Comparison of ENCODE assay signal across 8 mouse cellular contexts in the genomic region with DNA sequence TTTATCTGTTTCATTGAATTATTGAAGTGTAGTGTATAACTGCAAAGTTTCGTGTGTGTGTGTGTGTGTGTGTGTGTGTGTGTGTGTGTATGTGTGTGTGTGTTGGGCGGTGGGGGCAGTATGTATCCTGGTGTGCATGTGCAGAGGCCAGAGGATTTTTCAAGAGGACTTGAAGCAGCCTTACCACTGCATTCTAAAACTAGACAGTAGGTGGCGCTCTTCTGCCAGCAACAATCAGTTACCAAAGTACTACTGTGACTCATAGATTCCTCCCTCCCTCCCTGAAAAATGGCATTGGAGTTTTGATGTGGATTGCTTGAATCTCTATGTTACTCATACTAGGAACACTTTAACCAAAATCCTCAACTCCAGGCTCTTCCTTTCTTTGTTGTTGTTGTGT. TPM values are rescaled to one million over a fixed set of nuclear protein-coding genes. Genes with fewer than 3 reads are reported as not detected.
DNase-seq lines count a peak whose midpoint lies in the region; ATAC-seq lines count a peak whose summit lies in the region.

No protein-coding gene starts in this region.

- peaks cover 24% of the 10 kb centered on the region for H3K36me3 ChIP-seq in forebrain, embryonic 16.5 days (ENCODE audit: control insufficient read depth, insufficient read depth)
- H3K36me3 ChIP-seq in hindbrain, embryonic 14.5 days (replicated peaks; ENCODE audit: control insufficient read depth, insufficient read depth): peaks cover 58% of the 10 kb centered on the region

- ATAC-seq in forebrain, embryonic 16.5 days: peak; percentile 52; the same call in 1 of the 2 replicates
- peak; percentile 43; the same call in 1 of the 2 replicates for ATAC-seq in hindbrain, embryonic 14.5 days (ENCODE audit: low FRiP score)

- H3K27ac ChIP-seq in forebrain, embryonic 16.5 days (ENCODE audit: low read length): no peak overlapping the region
- H3K27ac ChIP-seq in hindbrain, embryonic 14.5 days: no peak overlapping the region

- 19% methylated on average over 3 of the region's 3 CpGs for WGBS in forebrain, embryonic 16.5 days
- WGBS in hindbrain, embryonic 14.5 days: 26% methylated on average over 3 of the region's 3 CpGs

- no peaks in the 10 kb centered on the region for H3K27me3 ChIP-seq in forebrain, embryonic 16.5 days (replicated peaks; ENCODE audit: control insufficient read depth, insufficient read depth, low read length)
- no peaks in the 10 kb centered on the region for H3K27me3 ChIP-seq in hindbrain, embryonic 14.5 days (ENCODE audit: control insufficient read depth, insufficient read depth, low read length)

- H3K9me3 ChIP-seq in forebrain, embryonic 16.5 days (ENCODE audit: control insufficient read depth, low read length): no peaks in the 10 kb centered on the region
- no peaks in the 10 kb centered on the region for H3K9me3 ChIP-seq in hindbrain, embryonic 14.5 days (ENCODE audit: control insufficient read depth, low read length)

- DNase-seq in NIH3T3 (ENCODE audit: low read depth): peak; percentile 95
- DNase-seq in c-Kit-positive CD71-positive TER-119-negative erythroid progenitor cells, embryonic 14.5 days (ENCODE audit: low read depth): peak; percentile 86
- DNase-seq in hindbrain, embryonic 14.5 days (ENCODE audit: low spot score): peak; percentile 86
- peak; percentile 78 to 81 for DNase-seq in layer of hippocampus, postnatal 10 days (ENCODE audit: low spot score in 2 of 2)
- peak; percentile 82 for DNase-seq in lung, postnatal 14 days
- DNase-seq in right cerebral cortex, postnatal 36 days (ENCODE audit: low spot score in 2 of 2): peak; percentile 75 to 85
- peak; percentile 73 for DNase-seq in yolk sac, embryonic 10.5 days (ENCODE audit: low spot score)

- H3K4me2 ChIP-seq in forebrain, embryonic 16.5 days (ENCODE audit: low read length): no peak overlapping the region
- no peak overlapping the region for H3K4me2 ChIP-seq in hindbrain, embryonic 14.5 days (replicated peaks)

- H3K9ac ChIP-seq in forebrain, embryonic 16.5 days (replicated peaks; ENCODE audit: low read depth, low read length): no peak overlapping the region
- no peak overlapping the region for H3K9ac ChIP-seq in hindbrain, embryonic 14.5 days

- H3K4me1 ChIP-seq in forebrain, embryonic 16.5 days (replicated peaks; ENCODE audit: control insufficient read depth, insufficient read depth, low read length): no peaks in the 10 kb centered on the region
- no peaks in the 10 kb centered on the region for H3K4me1 ChIP-seq in hindbrain, embryonic 14.5 days (replicated peaks; ENCODE audit: control insufficient read depth, insufficient read depth, low read length)

- no peak overlapping the region for H3K4me3 ChIP-seq in forebrain, embryonic 16.5 days (replicated peaks; ENCODE audit: low read length)
- H3K4me3 ChIP-seq in hindbrain, embryonic 14.5 days (replicated peaks; ENCODE audit: low read length): no peak overlapping the region

RNA-seq across cellular contexts. Expression of a gene that starts 8.1 kb away (rescaled TPM):
- polyA plus RNA-seq in forebrain, embryonic 16.5 days (2015; fragmentation: Nextera tagmentation; extraction: Ambion mirVana): 102 and 103 TPM in 2 replicates
- 86.9 and 98.4 TPM in 2 replicates for polyA plus RNA-seq in hindbrain, embryonic 14.5 days (2014; fragmentation: Nextera tagmentation; extraction: Ambion mirVana)
- total RNA-seq in layer of hippocampus, postnatal 10 days (2021): 10 to 100 TPM; 30.3 to 34.9 TPM

RNA-seq across cellular contexts. Expression of a gene that starts 11.2 kb away (rescaled TPM):
- 12.8 and 14.9 TPM in 2 replicates for polyA plus RNA-seq in forebrain, embryonic 16.5 days (2015; fragmentation: Nextera tagmentation; extraction: Ambion mirVana)
- polyA plus RNA-seq in hindbrain, embryonic 14.5 days (2014; fragmentation: Nextera tagmentation; extraction: Ambion mirVana): 12.5 and 15.5 TPM in 2 replicates
- 10 to 100 TPM; 17.5 to 18.5 TPM for total RNA-seq in layer of hippocampus, postnatal 10 days (2021)

RNA-seq across cellular contexts. Expression of a gene that starts 19.8 kb away (rescaled TPM):
- polyA plus RNA-seq in forebrain, embryonic 16.5 days (2015; fragmentation: Nextera tagmentation; extraction: Ambion mirVana): 1.3 and 1.5 TPM in 2 replicates
- polyA plus RNA-seq in hindbrain, embryonic 14.5 days (2014; fragmentation: Nextera tagmentation; extraction: Ambion mirVana): 1.5 and 2.4 TPM in 2 replicates
- under 1 TPM; 0.85 to 0.94 TPM for total RNA-seq in layer of hippocampus, postnatal 10 days (2021)

RNA-seq across cellular contexts. Expression of a gene that starts 19.9 kb away (rescaled TPM):
- 0.60 and 0.75 TPM in 2 replicates for polyA plus RNA-seq in forebrain, embryonic 16.5 days (2015; fragmentation: Nextera tagmentation; extraction: Ambion mirVana)
- polyA plus RNA-seq in hindbrain, embryonic 14.5 days (2014; fragmentation: Nextera tagmentation; extraction: Ambion mirVana): 0.94 and 1.4 TPM in 2 replicates
- total RNA-seq in layer of hippocampus, postnatal 10 days (2021): 1 to 10 TPM; 1.2 to 1.6 TPM
